Mouse (Mus musculus) G1E-ER4 (cell line): Measurements from ENCODE around the gene Nkpd1. TPM values are rescaled to one million over a fixed set of nuclear protein-coding genes. Genes with fewer than 3 reads are reported as not detected.

Experiments used
- GATA1 ChIP-seq: IDR thresholded peaks from one replicate; pipeline ENCODE4 v1.8.0; 2012; ENCODE audit warnings: low read length, inconsistent platforms
- polyA plus RNA-seq: library from polyadenylated mRNA; stranded (reverse); fragments of >175 nt; gene quantifications from 2 replicates; pipeline ENCODE4 v1.2.3, GENCODE M21; 2012

Nkpd1 gene
- polyA plus RNA-seq, 1 experiment, result 0.71 TPM

DNA sequence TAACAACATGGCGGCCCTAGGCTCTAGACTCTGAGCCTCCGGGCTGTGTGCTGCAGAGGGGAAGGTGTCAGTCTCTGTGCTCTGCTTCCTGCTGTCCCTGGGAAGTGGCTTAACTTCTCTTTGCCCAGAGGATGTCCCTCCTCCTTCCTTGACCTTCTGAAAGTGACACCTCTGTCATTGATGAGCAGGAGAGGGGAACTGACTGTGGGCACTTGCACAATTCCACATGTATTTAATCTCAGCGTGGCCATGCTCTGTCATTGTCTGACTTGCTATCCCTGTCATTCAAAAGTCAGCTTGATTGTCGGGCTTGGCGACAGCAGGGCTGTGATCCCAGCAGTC, 21.5 kb upstream of the Nkpd1 start:
- TF ChIP-seq GATA1, result no peak

DNA sequence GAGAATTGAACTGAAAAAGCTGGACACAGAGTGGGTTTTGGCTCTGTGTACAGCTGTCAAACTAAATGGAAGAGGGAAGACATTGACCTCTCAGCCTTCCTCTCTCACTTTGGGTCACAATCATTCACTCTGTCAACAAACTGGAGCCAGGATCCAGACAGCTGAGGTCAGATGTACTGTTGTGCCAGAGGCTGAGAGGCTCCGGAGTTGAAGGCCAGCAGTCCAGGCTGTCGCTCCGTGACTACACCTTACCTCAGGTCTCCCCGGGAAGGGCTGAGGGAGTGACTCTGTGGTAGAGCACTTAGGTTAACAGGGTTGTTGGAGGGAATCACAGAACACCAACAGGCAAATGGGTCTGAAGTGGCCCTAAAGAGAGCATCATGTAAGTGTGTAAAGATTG, 19.3 kb upstream of the Nkpd1 start:
- no peak for TF ChIP-seq GATA1

DNA sequence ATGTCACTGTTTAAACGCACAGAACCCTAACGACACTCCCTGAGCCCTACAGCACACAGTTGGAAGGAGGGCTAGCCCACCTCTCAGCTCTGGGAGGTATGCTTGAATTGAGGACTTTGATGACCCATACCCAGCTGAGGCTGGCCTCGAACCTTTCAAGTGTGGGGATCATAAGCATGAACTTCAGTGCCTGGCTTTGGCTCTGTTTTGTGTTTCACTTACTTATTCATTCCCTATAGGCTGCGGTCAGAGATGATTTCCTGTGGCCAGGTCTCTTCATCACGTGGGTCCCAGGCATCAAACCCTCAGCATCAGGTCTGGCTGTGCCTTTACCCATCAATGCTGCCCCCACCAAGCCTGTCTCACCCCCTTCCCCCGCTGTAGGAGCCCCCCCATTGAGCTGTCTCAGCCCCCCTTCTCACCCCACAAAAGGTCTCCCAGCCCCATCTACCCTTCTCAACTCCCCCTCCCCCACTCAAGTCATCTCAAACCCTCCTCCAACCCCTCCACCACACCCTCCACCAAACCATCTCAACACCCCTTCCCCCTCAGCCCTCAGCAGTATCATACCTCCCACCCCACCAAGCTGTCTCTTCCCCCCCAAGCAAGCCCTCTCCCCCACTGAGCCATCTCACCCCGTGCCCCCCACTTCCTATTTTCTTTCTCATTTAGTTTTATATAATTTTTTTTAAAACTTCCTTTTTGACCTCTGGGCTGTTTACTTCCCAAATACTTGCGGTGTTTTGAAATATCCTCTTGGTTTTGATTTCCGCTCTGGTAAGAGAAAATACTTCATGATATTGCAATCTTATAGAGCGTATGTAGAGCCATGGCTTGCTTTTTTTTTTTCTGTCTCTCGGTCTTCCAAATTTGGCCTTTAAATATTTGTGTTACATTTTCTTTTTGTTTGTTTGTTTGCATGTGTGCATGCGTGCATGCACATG, 16.9 kb upstream of the Nkpd1 start:
- no peak for TF ChIP-seq GATA1

DNA sequence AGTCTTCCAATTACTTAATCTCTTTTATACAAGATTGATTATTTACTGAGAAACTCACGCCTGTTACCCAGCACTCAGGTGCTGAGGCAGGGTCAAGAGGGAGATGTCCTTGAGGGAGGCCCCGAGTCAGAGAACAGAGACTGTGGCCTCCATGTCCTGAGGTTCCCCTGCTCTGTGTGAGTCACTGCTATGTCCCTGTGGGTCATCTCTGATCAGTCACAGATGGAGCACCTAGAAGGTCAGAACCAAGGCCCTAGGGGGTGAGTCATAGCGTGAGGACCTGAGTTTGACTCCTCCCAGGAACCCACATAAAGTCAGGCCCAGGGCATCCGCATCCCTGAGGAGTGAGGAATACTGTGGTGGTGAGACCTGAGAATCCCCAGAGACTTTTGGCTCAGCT, 16.0 kb upstream of the Nkpd1 start:
- TF ChIP-seq GATA1, result no peak

DNA sequence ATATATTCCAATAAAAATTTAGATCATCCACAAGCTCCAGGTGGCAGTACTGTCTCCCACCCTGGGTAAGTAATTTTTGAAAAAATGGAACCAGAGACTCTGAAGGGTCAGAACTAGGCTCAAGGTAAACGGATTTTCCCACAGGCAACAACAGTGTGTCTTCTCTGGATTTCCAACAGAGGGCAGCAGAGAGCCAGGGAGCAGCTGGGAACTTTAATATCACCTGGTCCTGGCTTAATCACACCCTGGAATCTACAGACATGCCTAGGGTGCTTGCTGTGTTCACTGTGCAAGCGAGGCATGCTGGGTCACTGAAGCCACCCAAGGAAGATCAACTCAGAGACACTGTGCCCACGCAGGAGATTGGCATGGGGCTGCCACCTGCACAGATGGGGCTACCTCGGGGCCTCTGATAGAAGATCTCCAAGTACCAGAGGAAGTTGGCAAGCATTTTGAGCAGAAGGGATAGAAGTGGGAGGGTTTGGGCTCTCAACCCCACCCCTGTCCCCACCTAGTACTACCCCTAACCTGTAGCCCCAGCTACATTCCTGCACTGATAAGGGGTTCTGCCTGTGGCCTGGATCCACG, 14.1 kb upstream of the Nkpd1 start:
- no peak for TF ChIP-seq GATA1

DNA sequence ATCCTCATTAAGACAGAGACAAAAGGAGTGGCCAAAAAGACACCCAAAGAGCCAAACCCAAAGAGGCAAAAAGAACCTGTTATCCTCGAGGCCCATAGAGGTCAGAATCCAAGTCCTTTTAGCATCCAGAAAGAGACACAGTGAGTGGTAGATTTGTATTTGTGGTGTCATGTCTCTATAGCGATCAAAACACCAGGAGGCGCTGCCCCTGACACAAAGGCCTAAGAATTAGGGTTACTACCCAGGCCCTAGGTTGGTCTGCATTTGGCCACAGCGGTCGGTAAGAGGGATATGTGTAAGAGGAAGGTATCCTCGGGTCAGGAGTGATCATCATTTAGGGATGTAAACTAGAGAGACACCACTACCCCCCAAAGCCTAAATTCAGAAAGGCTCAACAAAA, 11.3 kb upstream of the Nkpd1 start:
- TF ChIP-seq GATA1, result no peak

DNA sequence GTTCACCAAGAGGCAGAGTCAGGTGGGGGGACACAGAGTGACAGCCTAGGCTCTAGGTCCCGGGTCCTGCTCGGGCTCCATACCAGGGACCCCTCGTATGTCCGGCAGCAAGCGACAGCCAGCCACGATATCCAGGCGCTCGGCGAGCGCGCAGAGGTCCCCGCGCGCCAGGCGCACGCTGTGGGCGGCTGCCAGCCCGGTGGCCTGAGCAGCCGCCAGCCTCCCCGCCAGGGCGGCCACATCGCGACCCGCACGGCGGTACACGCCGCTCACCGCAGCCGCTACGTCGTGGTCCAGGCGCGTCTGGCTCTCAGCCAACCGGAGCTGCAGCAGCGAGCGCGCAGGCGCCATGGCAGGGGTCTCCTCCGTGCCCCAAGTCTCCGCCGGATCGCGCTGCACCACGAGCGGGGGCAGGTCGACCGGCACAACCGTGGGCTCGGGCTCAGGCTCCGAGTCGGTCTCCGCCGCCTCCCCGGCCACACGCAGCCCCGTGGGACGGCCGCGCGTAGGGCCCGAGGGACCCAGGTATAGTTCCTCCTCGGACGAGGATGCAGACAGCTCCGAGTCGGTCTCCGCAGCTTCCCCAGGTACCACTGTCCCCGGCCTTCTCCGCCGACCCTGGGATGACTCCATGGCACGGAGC, 10.5 kb upstream of the Nkpd1 start:
- no peak for TF ChIP-seq GATA1

DNA sequence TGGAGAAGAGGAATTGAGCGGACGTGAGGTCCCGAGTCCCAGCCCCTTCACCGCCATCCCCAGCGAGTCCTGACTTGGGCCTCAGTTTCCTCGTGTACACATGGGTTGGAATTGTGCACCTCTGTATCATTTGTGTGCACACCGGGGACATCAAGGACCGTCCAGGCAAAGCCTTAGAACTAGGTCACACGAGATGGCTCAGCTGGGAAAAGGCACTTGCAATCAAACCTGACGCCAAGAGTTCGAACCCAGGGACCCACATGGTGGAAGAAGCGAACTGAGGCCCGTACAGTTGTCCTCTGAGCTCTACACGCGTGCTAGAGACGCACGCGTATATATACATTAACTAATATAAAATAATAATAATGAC, 10.0 kb upstream of the Nkpd1 start:
- TF ChIP-seq GATA1, result no peak

DNA sequence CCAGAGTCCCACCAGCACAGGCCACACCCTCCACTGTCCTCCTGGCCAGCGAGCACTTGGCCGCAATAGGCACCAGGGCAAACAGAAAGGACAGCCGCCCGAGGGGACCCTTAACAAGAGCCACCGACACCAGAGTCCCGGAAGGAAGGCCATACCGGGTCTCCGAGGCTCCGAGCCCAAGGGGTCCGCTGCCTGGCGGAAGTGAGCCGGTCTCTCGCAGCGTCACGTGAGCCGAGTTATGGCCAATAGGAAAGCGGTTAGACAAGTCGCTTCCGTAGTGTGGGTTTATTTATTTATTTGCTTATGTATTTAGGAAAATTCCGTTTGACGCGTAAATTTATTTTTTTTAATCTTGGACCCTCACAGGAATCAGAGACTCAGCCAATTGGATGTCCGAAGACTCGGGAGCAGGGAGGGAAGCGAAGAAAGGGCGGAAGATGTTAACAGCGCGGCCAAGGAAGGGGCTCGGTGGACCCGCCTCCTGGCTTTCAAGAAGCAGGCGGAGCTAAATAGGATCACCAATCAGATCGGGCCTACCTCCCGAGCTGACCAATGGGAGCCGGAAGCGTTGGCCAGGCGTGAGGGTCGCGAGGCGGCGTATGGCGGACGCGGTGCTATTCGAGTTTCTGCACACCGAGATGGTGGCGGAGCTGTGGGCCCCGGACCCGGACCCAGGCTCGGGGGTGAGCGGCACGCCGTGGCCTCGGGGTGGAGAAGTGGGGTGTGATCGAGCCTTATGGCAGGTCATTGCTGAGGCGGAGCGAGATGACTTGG, 9.3 kb upstream of the Nkpd1 start, which contains the start of the genes Bloc1s3 and Trappc6a:
Gene Bloc1s3 (minus strand): TSS at position 218 of the 774 bp plus-strand sequence.
Gene Trappc6a (plus strand): TSS at position 246 of the 774 bp plus-strand sequence.
- no peak for TF ChIP-seq GATA1

DNA sequence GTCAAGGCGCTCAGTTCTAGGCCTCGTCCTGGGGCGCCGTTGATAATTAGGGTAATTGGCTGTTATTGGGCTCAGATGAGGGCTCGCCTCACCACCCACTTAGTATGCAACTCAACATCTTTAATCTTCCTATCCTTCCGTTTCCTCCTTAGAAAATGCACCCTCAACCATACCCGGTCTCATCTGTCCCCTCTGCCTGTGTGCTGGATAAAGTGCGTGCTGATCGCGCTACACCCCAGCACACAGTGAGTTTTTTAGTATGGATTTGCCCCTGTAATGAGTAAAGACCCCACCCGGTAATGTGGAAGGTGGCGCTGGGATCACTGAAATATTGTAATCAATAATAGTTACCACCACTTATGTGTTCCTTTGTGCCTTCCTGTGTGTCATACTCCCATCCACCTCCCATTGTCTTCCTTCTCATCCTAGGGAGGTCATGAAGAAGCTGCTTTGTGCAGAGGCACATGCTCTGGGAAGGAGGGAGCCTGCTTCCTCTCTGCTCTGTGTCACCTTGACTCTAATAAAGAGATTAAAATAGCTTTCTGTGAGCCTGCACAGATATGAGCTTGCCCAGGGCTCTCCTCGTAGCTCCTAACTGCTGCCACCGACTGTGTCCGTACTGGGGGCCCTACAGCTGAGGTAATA, 8.6 kb upstream of the Nkpd1 start:
- TF ChIP-seq GATA1, result no peak

DNA sequence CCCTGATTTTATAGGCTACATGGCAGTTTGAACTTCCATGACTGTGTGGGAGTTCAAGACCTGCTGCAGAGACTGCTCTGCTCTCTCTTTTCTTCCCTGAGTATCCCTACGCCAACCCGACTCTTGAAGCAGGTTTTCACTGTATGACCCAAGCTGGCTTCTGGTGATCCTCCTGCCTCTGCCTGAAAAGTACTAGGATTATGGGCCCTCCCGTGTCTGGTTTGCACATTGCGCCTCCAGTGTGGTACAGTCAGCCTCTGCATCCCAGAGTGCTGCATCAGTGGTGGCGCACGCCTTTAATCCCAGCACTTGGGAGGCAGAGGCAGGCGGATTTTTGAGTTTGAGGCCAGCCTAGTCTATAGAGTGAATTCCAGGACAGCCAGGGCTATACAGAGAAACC, 7.9 kb upstream of the Nkpd1 start:
- TF ChIP-seq GATA1, result no peak

DNA sequence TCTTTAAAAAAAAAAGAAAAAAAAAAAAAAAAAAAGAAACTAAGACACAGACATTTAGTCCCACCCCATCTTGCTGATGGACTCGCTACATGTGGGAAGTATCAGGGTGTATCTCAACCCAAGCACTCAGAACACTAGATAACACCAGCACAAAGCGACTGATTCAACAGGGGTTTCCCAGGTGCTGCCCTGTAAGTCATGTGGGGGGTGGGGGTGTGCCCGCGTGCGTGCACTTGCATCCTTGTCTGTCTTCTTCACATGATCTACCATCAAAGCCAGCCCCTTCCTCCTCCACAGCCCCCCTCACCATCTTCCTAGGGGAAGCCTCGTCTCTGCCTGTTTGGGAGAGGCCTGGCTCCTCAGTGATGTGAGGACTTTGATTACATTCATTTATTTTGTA, 5.3 kb upstream of the Nkpd1 start:
- no peak for TF ChIP-seq GATA1

DNA sequence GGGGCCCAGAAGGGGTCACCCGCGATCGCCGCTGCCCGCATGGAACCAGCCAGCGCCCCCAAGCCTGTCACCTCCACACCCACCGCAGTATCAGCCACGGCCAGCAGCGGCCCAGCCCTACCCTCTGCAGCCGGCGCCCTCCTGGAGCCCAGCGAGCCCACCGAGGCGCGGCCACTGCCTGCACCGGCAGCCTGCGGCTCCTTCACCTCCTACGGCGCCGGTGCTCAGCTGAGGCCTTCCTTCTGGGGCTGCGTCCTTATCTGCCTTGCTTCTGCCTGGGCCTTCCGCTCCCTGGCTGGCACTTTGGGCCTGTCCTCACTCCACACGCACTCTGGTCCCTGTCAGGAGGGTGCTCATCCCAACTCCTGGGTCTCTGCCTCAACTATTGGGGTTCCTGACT, 2.4 kb downstream of the Nkpd1 start:
- no peak for TF ChIP-seq GATA1

DNA sequence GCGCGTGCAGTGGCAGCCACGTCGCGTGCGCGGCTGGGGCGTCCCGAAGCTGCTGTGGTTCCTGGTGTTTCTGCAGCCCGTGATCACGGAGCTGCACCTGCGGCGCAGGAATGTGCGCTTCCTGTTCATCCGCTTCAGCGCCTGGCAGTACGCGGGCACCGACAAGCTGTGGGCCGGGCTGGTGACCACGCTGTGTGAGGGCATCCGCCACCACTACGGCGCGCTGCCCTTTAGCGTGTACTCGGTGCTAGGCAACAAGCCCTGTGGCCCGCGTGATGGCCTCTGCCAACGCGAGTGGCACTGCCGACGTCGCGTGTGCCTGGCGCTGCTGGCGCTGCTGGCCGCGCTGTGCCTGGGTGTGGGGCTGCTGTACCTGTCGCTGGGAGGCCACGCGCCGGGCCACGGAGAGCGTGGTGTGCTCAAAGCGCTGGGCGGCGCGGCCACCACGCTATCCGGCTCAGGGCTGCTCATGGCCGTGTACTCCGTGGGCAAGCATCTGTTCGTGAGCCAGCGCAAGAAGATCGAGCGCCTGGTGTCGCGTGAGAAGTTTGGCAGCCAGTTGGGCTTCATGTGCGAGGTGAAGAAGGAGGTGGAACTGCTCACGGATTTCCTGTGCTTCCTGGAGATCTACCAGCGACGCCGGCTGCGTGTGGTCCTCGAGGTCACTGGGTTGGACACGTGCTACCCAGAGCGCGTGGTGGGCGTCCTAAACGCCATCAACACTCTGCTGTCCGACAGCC, 5.5 kb downstream of the Nkpd1 start:
- TF ChIP-seq GATA1, result no peak
